In the genomic region with DNA sequence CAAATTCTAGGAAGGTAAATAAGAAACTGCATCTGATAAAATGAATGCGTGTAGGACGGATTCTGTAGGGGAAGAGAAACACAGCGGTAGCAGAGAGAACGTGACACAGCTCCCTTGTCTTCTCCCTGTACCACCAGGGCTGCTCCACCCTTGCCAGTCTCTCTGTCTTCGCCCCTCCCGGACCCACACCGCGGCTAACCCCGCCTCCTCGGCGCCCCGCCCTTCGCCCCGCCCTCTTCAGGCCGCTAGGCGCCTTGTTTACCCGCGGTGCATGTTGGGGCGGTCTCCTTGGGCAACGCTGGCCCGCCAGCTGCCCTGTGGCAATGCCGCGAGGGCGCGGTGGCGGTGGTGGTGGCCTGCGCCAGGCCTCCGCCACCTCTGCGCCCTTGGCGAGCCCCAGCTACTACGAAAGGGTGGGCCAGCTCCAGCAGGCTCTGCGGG, we compare ENCODE assay signal across 8 mouse cellular contexts. TPM values are rescaled to one million over a fixed set of nuclear protein-coding genes. Genes with fewer than 3 reads are reported as not detected.
A peak's percentile ranks its signal among the peaks of the same experiment; 100 is the strongest.
DNase-seq lines count a peak whose midpoint lies in the region; ATAC-seq and TF ChIP-seq lines count a peak whose summit lies in the region.

Gene Kiz (plus strand): TSS at position 266 of the 441 bp plus-strand sequence.

- peak within 1 kb of the TSS; percentile 74 for H3K27ac ChIP-seq in MEL (ENCODE audit: control insufficient read depth, low read depth, low read length)
- H3K27ac ChIP-seq in forebrain, embryonic 16.5 days (ENCODE audit: low read length): peak within 1 kb of the TSS; percentile 74
- peak within 1 kb of the TSS; percentile 85 for H3K27ac ChIP-seq in layer of hippocampus, adult 2 months
- H3K27ac ChIP-seq in neural tube, embryonic 15.5 days (replicated peaks): peak within 1 kb of the TSS; percentile 73

- peaks cover 2% of the 10 kb centered on the region; the same call in 1 of the 2 replicates for H3K79me2 ChIP-seq in MEL (ENCODE audit: control insufficient read depth, insufficient read depth, low read length, poor library complexity)

- no peak for TF ChIP-seq CTCF in MEL (IDR thresholded peaks at IDR 0.05 in 2 of 3, conservative IDR thresholded peaks at IDR 0.05 in 1 of 3; ENCODE audit: control insufficient read depth in 1 of 3, insufficient read depth in 1 of 3, low read depth in 2 of 3, low read length in 3 of 3, poor library complexity in 1 of 3, severe bottlenecking in 1 of 3)
- TF ChIP-seq CTCF in layer of hippocampus, adult 2 months (conservative IDR thresholded peaks at IDR 0.05): peak; percentile 59
- no peak for TF ChIP-seq CTCF in lung, adult 2 months (IDR thresholded peaks at IDR 0.05; ENCODE audit: insufficient read depth, low read length)

- 0% methylated on average over 25 of the region's 32 CpGs for WGBS in forebrain, embryonic 16.5 days
- 1% methylated on average over 32 of the region's 32 CpGs for WGBS in lung, adult 2 months
- under 1% methylated on average over 32 of the region's 32 CpGs for WGBS in neural tube, embryonic 15.5 days

- peak within 1 kb of the TSS; percentile 80 for H3K4me2 ChIP-seq in forebrain, embryonic 16.5 days (ENCODE audit: low read length)
- peak within 1 kb of the TSS; percentile 62 for H3K4me2 ChIP-seq in neural tube, embryonic 15.5 days

- no peaks in the 10 kb centered on the region for H3K27me3 ChIP-seq in MEL (ENCODE audit: control insufficient read depth in 1 of 2, insufficient read depth in 2 of 2, low read length in 2 of 2)
- no peaks in the 10 kb centered on the region for H3K27me3 ChIP-seq in forebrain, embryonic 16.5 days (replicated peaks; ENCODE audit: control insufficient read depth, insufficient read depth, low read length)
- H3K27me3 ChIP-seq in neural tube, embryonic 15.5 days (replicated peaks): no peaks in the 10 kb centered on the region

- no peak for TF ChIP-seq RAD21 in MEL (IDR thresholded peaks at IDR 0.05; ENCODE audit: low read depth, low read length)

- H3K9ac ChIP-seq in MEL (ENCODE audit: control insufficient read depth, low read depth, low read length, poor library complexity, severe bottlenecking): peak within 1 kb of the TSS; percentile 84
- H3K9ac ChIP-seq in forebrain, embryonic 16.5 days (replicated peaks; ENCODE audit: low read depth, low read length): peak within 1 kb of the TSS; percentile 86
- peak within 1 kb of the TSS; percentile 59 for H3K9ac ChIP-seq in neural tube, embryonic 15.5 days (replicated peaks)

- peak; percentile 65 to 96 for TF ChIP-seq POLR2A in MEL (IDR thresholded peaks at IDR 0.05; ENCODE audit: control insufficient read depth in 1 of 2, insufficient read depth in 1 of 2, low read depth in 1 of 2, low read length in 2 of 2, poor library complexity in 1 of 2)
- TF ChIP-seq POLR2A in lung, adult 2 months (IDR thresholded peaks at IDR 0.05; ENCODE audit: borderline replicate concordance, extremely low read depth, low read depth, low read length): peak; percentile 71

- H3K4me1 ChIP-seq in MEL (ENCODE audit: control insufficient read depth in 1 of 2, insufficient read depth in 2 of 2, low read length in 2 of 2): peaks cover 2 to 12% of the 10 kb centered on the region in 2 experiments
- 0 out of 2 replicates have a peak, but pooled peaks cover 3% of the 10 kb centered on the region for H3K4me1 ChIP-seq in forebrain, embryonic 16.5 days (replicated peaks; ENCODE audit: control insufficient read depth, insufficient read depth, low read length)
- no peaks in the 10 kb centered on the region; the same call in 1 of the 2 replicates for H3K4me1 ChIP-seq in lung, adult 2 months (ENCODE audit: control insufficient read depth, insufficient read depth, low read length)
- H3K4me1 ChIP-seq in neural tube, embryonic 15.5 days: peaks cover 5% of the 10 kb centered on the region; the same call in 1 of the 2 replicates

- DNase-seq in MEL (ENCODE audit: low read depth, low spot score): peak; percentile 96
- DNase-seq in cerebellum, adult 18-20 months: peak; percentile 94 to 95
- DNase-seq in heart, postnatal 36 days: peak; percentile 93 to 94
- DNase-seq in layer of hippocampus, adult 2 months (ENCODE audit: low spot score in 2 of 2): peak; percentile 91 to 93
- peak; percentile 91 for DNase-seq in lung, adult 2 months
- DNase-seq in testis, postnatal 10 days (ENCODE audit: low spot score): peak; percentile 96

- peak within 1 kb of the TSS; percentile 83 to 94 for H3K4me3 ChIP-seq in MEL (ENCODE audit: control insufficient read depth in 1 of 2, insufficient read depth in 1 of 2, low read depth in 2 of 2, low read length in 2 of 2)
- H3K4me3 ChIP-seq in forebrain, embryonic 16.5 days (replicated peaks; ENCODE audit: low read length): peak within 1 kb of the TSS; percentile 92
- H3K4me3 ChIP-seq in layer of hippocampus, adult 2 months: peak within 1 kb of the TSS; percentile 81
- H3K4me3 ChIP-seq in lung, adult 2 months (replicated peaks; ENCODE audit: extremely low read depth, low read depth, low read length): peak within 1 kb of the TSS; percentile 60
- H3K4me3 ChIP-seq in neural tube, embryonic 15.5 days (replicated peaks): peak within 1 kb of the TSS; percentile 89

- no peaks in the 10 kb centered on the region for H3K9me3 ChIP-seq in MEL (replicated peaks; ENCODE audit: insufficient read depth, low read length)
- no peaks in the 10 kb centered on the region for H3K9me3 ChIP-seq in forebrain, embryonic 16.5 days (ENCODE audit: control insufficient read depth, low read length)
- no peaks in the 10 kb centered on the region for H3K9me3 ChIP-seq in neural tube, embryonic 15.5 days (replicated peaks)

- peak; percentile 99 for ATAC-seq in forebrain, embryonic 16.5 days
- ATAC-seq in neural tube, embryonic 15.5 days (ENCODE audit: low FRiP score): peak; percentile 99

- H3K36me3 ChIP-seq in MEL (ENCODE audit: control insufficient read depth in 1 of 2, insufficient read depth in 2 of 2, low read length in 2 of 2): peaks cover 0 to 6% of the 10 kb centered on the region in 2 experiments; a peak in 2 of 4 replicates
- H3K36me3 ChIP-seq in forebrain, embryonic 16.5 days (ENCODE audit: control insufficient read depth, insufficient read depth): no peaks in the 10 kb centered on the region
- no peaks in the 10 kb centered on the region for H3K36me3 ChIP-seq in neural tube, embryonic 15.5 days

- no peak for TF ChIP-seq EP300 in MEL (IDR thresholded peaks at IDR 0.05; ENCODE audit: low read depth in 1 of 2, low read length in 2 of 2)

- intact Hi-C loops in heart, postnatal 36 days (cut with DNase I): loop anchor here (10.0 kb wide), 1 partner anchor 159 kb away; the partner anchor contains the start of gene Xrn2

TF ChIP-seq in MEL, 35 proteins besides CTCF, POLR2A, EP300 and RAD21:
- TF ChIP-seq GATA1 (IDR thresholded peaks at IDR 0.05; ENCODE audit: low read depth, low read length) (no peak), POLR2AphosphoS5 (IDR thresholded peaks at IDR 0.05; ENCODE audit: borderline replicate concordance, low read depth, low read length) (no peak), BHLHE40 (IDR thresholded peaks at IDR 0.05; ENCODE audit: borderline replicate concordance, low read depth, low read length) (peak; percentile 62; the same call in 1 of the 2 replicates), TCF12 (IDR thresholded peaks at IDR 0.05; ENCODE audit: low read depth, low read length) (peak; percentile 33; the same call in 1 of the 2 replicates), SIN3A (IDR thresholded peaks at IDR 0.05; ENCODE audit: low read length) (peak; percentile 95), SMC3 (IDR thresholded peaks at IDR 0.05; ENCODE audit: low read depth, low read length) (no peak), MAZ (IDR thresholded peaks at IDR 0.05; ENCODE audit: low read depth, low read length) (peak; percentile 84; the same call in 1 of the 2 replicates), MAX (IDR thresholded peaks at IDR 0.05; ENCODE audit: low read length) (peak; percentile 52), MXI1 (IDR thresholded peaks at IDR 0.05; ENCODE audit: low read depth, low read length) (peak; percentile 91), MYB (IDR thresholded peaks at IDR 0.05; ENCODE audit: low read depth, low read length) (no peak), TBP (IDR thresholded peaks at IDR 0.05; ENCODE audit: low read depth, low read length) (peak; percentile 79), POLR2AphosphoS2 (IDR thresholded peaks at IDR 0.05; ENCODE audit: low read length) (no peak), ELF1 (IDR thresholded peaks at IDR 0.05; ENCODE audit: low read depth, low read length) (peak; percentile 55; the same call in 1 of the 2 replicates), HCFC1 (IDR thresholded peaks at IDR 0.05; ENCODE audit: low read depth, low read length) (peak; percentile 79), NELFE (IDR thresholded peaks at IDR 0.05; ENCODE audit: low read depth, low read length) (peak; percentile 36), TAL1 (IDR thresholded peaks at IDR 0.05; ENCODE audit: low read length) (no peak)
TF ChIP-seq in MEL: peak in this region for 10.

RNA-seq across cellular contexts. Expression of gene Kiz, which starts in this region (rescaled TPM):
- 8.2 and 10.2 TPM in 2 replicates for total RNA-seq in MEL (2012; rRNA removed)
- 10 to 100 TPM in 1 of 2 experiments, not detected in 1; 13.1 TPM for polyA plus RNA-seq in MEL (2012; ENCODE audit: insufficient read depth in 1 of 2, insufficient read length in 2 of 2, low read depth in 1 of 2, low replicate concordance in 2 of 2, missing spikeins in 1 of 2)
- 23.6 and 29.6 TPM in 2 replicates for polyA plus RNA-seq in forebrain, embryonic 16.5 days (2015; fragmentation: Nextera tagmentation; extraction: Ambion mirVana)
- 100 to 1,000 TPM in 1 of 2 experiments, 10 to 100 TPM in 1; 94.1 to 107 TPM for total RNA-seq in heart, postnatal 36 days (2021)
- total RNA-seq in layer of hippocampus, adult 2 months (2021): 10 to 100 TPM; 20.6 to 20.9 TPM
- polyA plus RNA-seq in lung, adult 2 months (2012; rRNA removed): 5.5 and 8.0 TPM in 2 replicates
- polyA plus RNA-seq in neural tube, embryonic 15.5 days (2015; fragmentation: Nextera tagmentation; extraction: Ambion mirVana): 25.3 and 28.2 TPM in 2 replicates

Comparison
In these comparisons a context has a peak if more than half of its experiments do, and no peak if none do; other contexts are left out.
1. Peak in every context shown above with its lines: DNase-seq, ATAC-seq, H3K4me3 ChIP-seq and H3K27ac ChIP-seq.